Mouse (Mus musculus) G1E (cell line): ENCODE data around the gene Izumo2. TPM values are rescaled to one million over a fixed set of nuclear protein-coding genes. Genes with fewer than 3 reads are reported as not detected.

ENCODE experiments used
- ATAC-seq: 2 replicates; pipeline ENCODE4 v1.8.0; 2016; ENCODE audit warnings: mild to moderate bottlenecking; ENCODE audit not compliant: insufficient number of reproducible peaks, poor library complexity, low FRiP score, severe bottlenecking; ENCODE audit errors: extremely low read depth
- DNase-seq: peaks from one replicate; pipeline ENCODE4 v3.0.0; 2012; ENCODE audit warnings: low spot score
- H3K27me3 ChIP-seq: 2 replicates; pipeline ENCODE4 v1.6.1; 2012; ENCODE audit warnings: mild to moderate bottlenecking, low read length, inconsistent platforms; ENCODE audit not compliant: insufficient read depth
- H3K36me3 ChIP-seq: replicated peaks from 2 replicates; pipeline ENCODE3; 2012; ENCODE audit warnings: mild to moderate bottlenecking, inconsistent platforms
- H3K4me1 ChIP-seq: 2 replicates; pipeline ENCODE4 v1.6.1; 2012; ENCODE audit warnings: low read depth, low read length, inconsistent platforms, mixed read lengths; ENCODE audit not compliant: insufficient read depth
- H3K4me3 ChIP-seq: 2 replicates; pipeline ENCODE4 v1.5.1; 2012; ENCODE audit warnings: low read depth, mild to moderate bottlenecking, inconsistent platforms, low read length, moderate library complexity, mixed read lengths
- H3K9me3 ChIP-seq: replicated peaks from 2 replicates; pipeline ENCODE4 v1.6.1; 2012; ENCODE audit warnings: inconsistent platforms
- CTCF ChIP-seq: IDR thresholded peaks from 2 replicates; pipeline ENCODE4 v1.5.1; 2012; ENCODE audit warnings: low read depth, low read length, inconsistent platforms, mixed read lengths
- GATA1 ChIP-seq: IDR thresholded peaks from 2 replicates; pipeline ENCODE4 v1.6.1; 2012; ENCODE audit warnings: borderline replicate concordance, low read length, inconsistent platforms, mixed read lengths
- GATA2 ChIP-seq: IDR thresholded peaks from 2 replicates; pipeline ENCODE4 v1.6.1; 2012; ENCODE audit warnings: low read depth, low read length, inconsistent platforms, borderline replicate concordance
- POLR2AphosphoS5 ChIP-seq: IDR thresholded peaks from 2 replicates; pipeline ENCODE4 v1.6.1; 2012; ENCODE audit warnings: low read depth, low read length, inconsistent platforms; ENCODE audit not compliant: insufficient replicate concordance
- TAL1 ChIP-seq: conservative IDR thresholded peaks from 2 replicates; pipeline ENCODE4 v1.6.1; 2012; ENCODE audit warnings: low read depth, low read length, inconsistent platforms, mixed read lengths
- polyA plus RNA-seq: library from polyadenylated mRNA; stranded (reverse); fragments of >175 nt; gene quantifications from 2 replicates; pipeline ENCODE4 v1.2.3, GENCODE M21; 2012
- total RNA-seq, 2 experiments: library from RNA; stranded (forward) in 1 of 2; stranded (reverse) in 1 of 2; fragments of 200-1000 nt in 1 of 2; fragments of >200 nt in 1 of 2; fragmentation: Nextera tagmentation in 1 of 2; gene quantifications; 2 replicates each; pipeline ENCODE4 v1.2.3; 2014 to 2017

Gene Izumo2
- total and polyA plus RNA-seq, 3 experiments = not detected

GRCm38 (mm10) chr7:44667996-44668738 is 40.4 kb upstream of the Izumo2 start:
- no peak for ATAC-seq

GRCm38 (mm10) chr7:44669103-44669502 is 39.4 kb upstream of the Izumo2 start:
- no peaks in the 10 kb centered on the region; the same call in 1 of the 2 replicates for H3K27me3 ChIP-seq
- H3K36me3 ChIP-seq = no peaks in the 10 kb centered on the region
- H3K4me1 ChIP-seq = no peaks in the 10 kb centered on the region
- no peak for ATAC-seq
- H3K4me3 ChIP-seq = no peak overlapping the region
- no peak for TF ChIP-seq TAL1
- TF ChIP-seq CTCF = no peak
- TF ChIP-seq POLR2AphosphoS5 = no peak
- TF ChIP-seq GATA1 = no peak
- TF ChIP-seq GATA2 = no peak
- H3K9me3 ChIP-seq = peaks cover 5% of the 10 kb centered on the region
- no peak for DNase-seq

More at GRCm38 (mm10) chr7:44667996-44668738, 40.4 kb upstream of the Izumo2 start:
- H3K4me1 ChIP-seq = no peaks in the 10 kb centered on the region
- H3K4me3 ChIP-seq = no peak overlapping the region
- TF ChIP-seq POLR2AphosphoS5 (no peak), CTCF (no peak), TAL1 (no peak), GATA1 (no peak), GATA2 (no peak)
- no peak for DNase-seq
- H3K9me3 ChIP-seq = peaks cover 5% of the 10 kb centered on the region
- no peaks in the 10 kb centered on the region for H3K36me3 ChIP-seq
- no peaks in the 10 kb centered on the region for H3K27me3 ChIP-seq

GRCm38 (mm10) chr7:44670803-44671202 is 37.7 kb upstream of the Izumo2 start, which contains the start of gene Myh14:
TSS of gene Myh14 (minus strand) at chr7:44670843.
- ATAC-seq (no peak), DNase-seq (no peak)
- Histone ChIP-seq H3K4me3 (no peak within 1 kb of the TSS), H3K27me3 (no peaks in the 10 kb centered on the region; the same call in 1 of the 2 replicates), H3K9me3 (peaks cover 8% of the 10 kb centered on the region), H3K36me3 (no peaks in the 10 kb centered on the region), H3K4me1 (no peaks in the 10 kb centered on the region)
- TF ChIP-seq TAL1 = no peak
- TF ChIP-seq GATA2 = no peak
- no peak for TF ChIP-seq GATA1
- no peak for TF ChIP-seq CTCF
- no peak for TF ChIP-seq POLR2AphosphoS5

GRCm38 (mm10) chr7:44672193-44672592 is 36.3 kb upstream of the Izumo2 start:
- no peak overlapping the region for H3K4me3 ChIP-seq
- H3K36me3 ChIP-seq = no peaks in the 10 kb centered on the region
- H3K9me3 ChIP-seq = peaks cover 3% of the 10 kb centered on the region; the same call in 1 of the 2 replicates
- TF ChIP-seq GATA2 (no peak), TAL1 (no peak), GATA1 (no peak), POLR2AphosphoS5 (no peak), CTCF (no peak)
- H3K27me3 ChIP-seq = no peaks in the 10 kb centered on the region; the same call in 1 of the 2 replicates
- no peaks in the 10 kb centered on the region for H3K4me1 ChIP-seq
- DNase-seq = no peak
- ATAC-seq = no peak

- TF ChIP-seq POLR2AphosphoS5 (no peak), GATA2 (no peak), GATA1 (no peak), TAL1 (no peak)
- DNase-seq (no peak), ATAC-seq (no peak)
- Histone ChIP-seq H3K4me3 (no peak overlapping the region), H3K36me3 (no peaks in the 10 kb centered on the region), H3K4me1 (no peaks in the 10 kb centered on the region), H3K27me3 (no peaks in the 10 kb centered on the region; the same call in 1 of the 2 replicates), H3K9me3 (peaks cover 3% of the 10 kb centered on the region; the same call in 1 of the 2 replicates)
Observed at GRCm38 (mm10) chr7:44674511-44674910, 34.0 kb upstream of the Izumo2 start.

- H3K4me1 ChIP-seq = no peaks in the 10 kb centered on the region
- no peaks in the 10 kb centered on the region for H3K36me3 ChIP-seq
- ATAC-seq (no peak), DNase-seq (no peak)
- H3K9me3 ChIP-seq = peaks cover 3% of the 10 kb centered on the region; the same call in 1 of the 2 replicates
- TF ChIP-seq TAL1 (no peak), CTCF (no peak), GATA1 (no peak)
- H3K4me3 ChIP-seq = no peak overlapping the region
- no peaks in the 10 kb centered on the region; the same call in 1 of the 2 replicates for H3K27me3 ChIP-seq
Observed at GRCm38 (mm10) chr7:44675171-44675570, 33.4 kb upstream of the Izumo2 start.
